Mouse (Mus musculus) intestine, embryonic 15.5 days (tissue): Measurements from ENCODE around the gene Plch1. TPM values are rescaled to one million over a fixed set of nuclear protein-coding genes. Genes with fewer than 3 reads are reported as not detected.
A peak's percentile ranks its signal among the peaks of the same experiment; 100 is the strongest.

Experiments
- ATAC-seq: fragments of 200-750 bp; cut with Nextera tagmentation; 2 replicates; pipeline ENCODE4 v1.8.0; 2017; ENCODE audit warnings: moderate TSS enrichment, moderate library complexity
- H3K27ac ChIP-seq: fragments of 300-500 bp; sonication (generic); 2 replicates; pipeline ENCODE4 v1.5.1; 2015; ENCODE audit warnings: mild to moderate bottlenecking, inconsistent platforms
- H3K27me3 ChIP-seq: fragments of 300-500 bp; sonication (generic); replicated peaks from 2 replicates; pipeline ENCODE4 v1.6.1; 2015; ENCODE audit warnings: inconsistent platforms
- H3K36me3 ChIP-seq: fragments of 300-500 bp; sonication (generic); 2 replicates; pipeline ENCODE4 v1.6.1; 2015; ENCODE audit warnings: inconsistent platforms
- H3K4me1 ChIP-seq: fragments of 300-500 bp; sonication (generic); replicated peaks from 2 replicates; pipeline ENCODE4 v1.6.1; 2015; ENCODE audit warnings: inconsistent platforms
- H3K4me2 ChIP-seq: fragments of 300-500 bp; sonication (generic); replicated peaks from 2 replicates; pipeline ENCODE4 v1.6.1; 2015; ENCODE audit warnings: mild to moderate bottlenecking, inconsistent platforms
- H3K4me3 ChIP-seq: fragments of 300-500 bp; sonication (generic); replicated peaks from 2 replicates; pipeline ENCODE4 v1.5.1; 2015; ENCODE audit warnings: inconsistent platforms
- H3K9ac ChIP-seq: fragments of 300-500 bp; sonication (generic); 2 replicates; pipeline ENCODE4 v1.6.1; 2015; ENCODE audit warnings: inconsistent platforms
- H3K9me3 ChIP-seq: fragments of 300-500 bp; sonication (generic); 2 replicates; pipeline ENCODE4 v1.6.1; 2016; ENCODE audit warnings: inconsistent platforms
- WGBS: fragments of 180-500 bp; shearing (Covaris S2); methylation state at CpG from one replicate; pipeline ENCODE4 v1.1.7; 2015; 5-methylcytosine and 5-hydroxymethylcytosine counted together
- polyA plus RNA-seq: library from polyadenylated mRNA; unstranded; fragments of >200 nt; fragmentation: Nextera tagmentation; extraction: Ambion mirVana; gene quantifications from 2 replicates; pipeline ENCODE4 v1.2.1, GENCODE M21; 2015

Plch1 gene
- polyA plus RNA-seq, 1 experiment from 2014 or later: 6.9 TPM

DNA sequence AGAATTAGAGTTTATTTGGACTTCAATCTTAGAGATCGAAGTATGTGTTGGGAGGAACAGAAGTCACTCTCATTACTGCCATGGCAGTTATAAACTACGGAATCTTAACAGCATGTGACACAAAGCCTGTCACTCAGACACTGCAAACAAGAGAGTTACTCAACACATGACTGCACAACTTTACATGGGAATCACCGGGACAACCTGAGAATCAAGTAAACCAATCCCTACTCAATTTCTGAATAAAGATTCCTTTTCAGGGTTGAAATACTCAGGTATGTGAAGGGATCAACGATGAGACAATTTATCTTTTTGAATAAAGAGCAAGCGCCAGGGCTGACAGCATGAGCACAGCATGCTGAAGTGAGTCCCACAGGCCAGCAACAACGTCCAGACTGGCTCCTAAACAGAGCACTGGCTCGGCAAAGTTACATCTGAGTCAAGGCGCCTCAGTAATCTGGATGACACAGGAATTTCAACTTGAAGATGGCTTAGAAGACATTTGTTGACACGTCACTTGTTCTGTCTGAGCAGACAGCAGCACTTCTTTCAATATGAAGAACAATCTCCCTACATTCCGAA, 49.4 kb downstream of the Plch1 start:
- H3K36me3 ChIP-seq: no peaks in the 10 kb centered on the region
- no peaks in the 10 kb centered on the region for H3K9me3 ChIP-seq
- 55% methylated on average over 10 of the region's 10 CpGs for WGBS
- no peaks in the 10 kb centered on the region for H3K27me3 ChIP-seq
- H3K4me2 ChIP-seq: no peak overlapping the region
- ATAC-seq: peak; percentile 75
- H3K4me1 ChIP-seq: no peaks in the 10 kb centered on the region
- H3K4me3 ChIP-seq: no peak overlapping the region
- H3K9ac ChIP-seq: no peak overlapping the region
- no peak overlapping the region for H3K27ac ChIP-seq

DNA sequence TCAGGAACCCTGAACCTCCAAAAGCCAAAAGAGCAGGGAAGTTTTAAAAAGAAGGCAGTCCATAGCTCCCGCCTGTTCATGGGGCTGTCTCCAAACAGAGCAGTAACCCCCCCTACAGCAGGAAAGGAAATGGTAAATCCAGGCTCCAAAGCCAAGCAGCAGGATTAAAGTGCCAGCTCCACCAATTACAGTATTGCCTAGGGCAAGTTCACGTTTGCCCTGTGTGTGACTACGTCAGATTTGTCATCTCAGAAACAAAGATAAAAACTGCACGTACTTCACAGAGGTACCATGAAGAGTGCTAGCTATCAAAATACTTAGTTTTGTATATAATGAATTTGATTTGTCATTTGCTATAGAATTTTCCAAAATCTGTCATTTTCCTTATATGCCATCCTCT, 55.1 kb downstream of the Plch1 start:
- Histone ChIP-seq H3K27me3 (no peaks in the 10 kb centered on the region), H3K4me2 (no peak overlapping the region), H3K4me1 (no peaks in the 10 kb centered on the region), H3K27ac (no peak overlapping the region), H3K36me3 (no peaks in the 10 kb centered on the region), H3K4me3 (no peak overlapping the region), H3K9ac (no peak overlapping the region), H3K9me3 (no peaks in the 10 kb centered on the region)
- ATAC-seq: no peak
- 56% methylated on average over 4 of the region's 4 CpGs for WGBS

DNA sequence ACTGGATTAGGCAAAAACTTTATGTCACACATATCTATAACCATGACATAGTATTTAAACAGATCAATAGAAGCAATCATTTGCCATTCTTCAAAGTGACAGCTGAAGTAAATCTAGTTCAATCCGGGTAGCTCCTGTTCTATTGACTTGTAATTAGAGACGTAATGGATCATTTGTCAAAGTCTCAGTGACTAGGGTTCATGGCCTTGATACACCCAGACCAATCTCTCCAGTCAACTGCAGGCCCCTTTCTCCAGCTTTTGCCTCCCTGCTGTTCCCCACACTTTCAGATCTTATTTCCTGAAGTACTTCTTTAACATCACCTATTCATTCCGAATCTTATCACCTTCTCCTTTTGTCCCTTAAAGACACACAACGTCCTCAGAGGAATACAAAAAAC, 56.8 kb downstream of the Plch1 start:
- Histone ChIP-seq H3K9me3 (no peaks in the 10 kb centered on the region), H3K4me3 (no peak overlapping the region), H3K4me1 (0 out of 2 replicates have a peak, but pooled peaks cover 2% of the 10 kb centered on the region), H3K27ac (no peak overlapping the region), H3K4me2 (no peak overlapping the region), H3K36me3 (no peaks in the 10 kb centered on the region), H3K9ac (no peak overlapping the region), H3K27me3 (no peaks in the 10 kb centered on the region)
- ATAC-seq: no peak
- WGBS: 45% methylated on average over 4 of the region's 4 CpGs

DNA sequence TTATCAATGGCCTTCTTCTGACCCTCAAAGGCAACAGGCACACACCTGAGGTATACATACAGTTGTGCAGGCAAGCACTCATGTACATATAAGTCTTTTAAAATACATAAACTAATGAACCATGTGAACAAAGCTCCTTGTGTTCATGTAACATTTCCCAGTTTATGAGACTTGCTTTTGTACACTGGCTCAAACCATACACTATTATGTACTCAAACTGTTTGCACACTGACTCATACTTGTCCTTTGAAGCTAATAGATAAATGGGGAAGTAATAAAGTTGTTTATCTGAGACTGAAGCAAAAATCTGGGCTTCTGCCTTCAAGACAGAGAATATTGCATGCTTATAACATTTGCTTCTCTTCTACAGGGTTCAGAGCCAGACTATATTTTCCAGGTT, 61.5 kb downstream of the Plch1 start:
- no peaks in the 10 kb centered on the region for H3K9me3 ChIP-seq
- H3K27ac ChIP-seq: no peak overlapping the region
- no peaks in the 10 kb centered on the region for H3K27me3 ChIP-seq
- no peak overlapping the region for H3K4me3 ChIP-seq
- no peaks in the 10 kb centered on the region for H3K36me3 ChIP-seq
- ATAC-seq: peak; percentile 73
- no peak overlapping the region for H3K9ac ChIP-seq
- no peak overlapping the region for H3K4me2 ChIP-seq
- H3K4me1 ChIP-seq: 0 out of 2 replicates have a peak, but pooled peaks cover 2% of the 10 kb centered on the region

DNA sequence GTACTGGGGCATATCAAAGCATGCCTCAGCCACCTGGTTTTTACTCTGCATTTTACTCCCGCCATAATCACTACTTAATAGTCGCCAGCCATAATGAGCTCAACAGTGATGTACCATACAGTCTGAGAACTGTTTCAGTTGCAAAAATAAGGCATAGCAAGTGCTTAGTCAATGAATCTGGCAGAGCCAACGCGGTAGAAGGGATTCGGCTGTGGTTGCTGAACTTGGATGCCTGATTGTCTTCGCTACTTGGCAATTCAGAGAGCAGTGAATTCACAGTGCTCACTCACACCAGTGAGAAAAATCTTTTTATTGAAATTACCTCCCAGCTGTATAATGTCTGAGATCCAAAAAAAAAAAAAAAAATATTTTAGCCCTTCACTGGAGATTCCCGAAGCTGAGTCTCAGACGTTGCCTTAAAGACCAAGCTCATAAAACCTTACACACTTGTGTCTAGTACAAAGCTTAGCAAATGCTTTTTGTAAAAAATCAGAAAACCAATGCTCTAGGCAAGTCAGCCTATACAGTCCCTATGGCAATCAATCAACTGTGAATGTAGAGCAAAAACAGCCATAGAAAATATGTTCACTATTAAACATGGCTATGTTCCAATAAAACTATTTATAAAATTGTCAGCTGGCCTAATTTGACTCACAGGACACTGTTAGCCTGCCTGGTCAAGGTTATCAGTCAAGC, 62.2 kb downstream of the Plch1 start:
- H3K27me3 ChIP-seq: no peaks in the 10 kb centered on the region
- 0 out of 2 replicates have a peak, but pooled peaks cover 2% of the 10 kb centered on the region for H3K4me1 ChIP-seq
- no peaks in the 10 kb centered on the region for H3K9me3 ChIP-seq
- H3K4me3 ChIP-seq: no peak overlapping the region
- no peak overlapping the region for H3K9ac ChIP-seq
- WGBS: 64% methylated on average over 8 of the region's 8 CpGs
- ATAC-seq: peak; percentile 36
- no peaks in the 10 kb centered on the region for H3K36me3 ChIP-seq
- no peak overlapping the region for H3K4me2 ChIP-seq
- H3K27ac ChIP-seq: 0 out of 2 replicates have a peak overlapping the region, but pooled peaks have one; percentile 32

DNA sequence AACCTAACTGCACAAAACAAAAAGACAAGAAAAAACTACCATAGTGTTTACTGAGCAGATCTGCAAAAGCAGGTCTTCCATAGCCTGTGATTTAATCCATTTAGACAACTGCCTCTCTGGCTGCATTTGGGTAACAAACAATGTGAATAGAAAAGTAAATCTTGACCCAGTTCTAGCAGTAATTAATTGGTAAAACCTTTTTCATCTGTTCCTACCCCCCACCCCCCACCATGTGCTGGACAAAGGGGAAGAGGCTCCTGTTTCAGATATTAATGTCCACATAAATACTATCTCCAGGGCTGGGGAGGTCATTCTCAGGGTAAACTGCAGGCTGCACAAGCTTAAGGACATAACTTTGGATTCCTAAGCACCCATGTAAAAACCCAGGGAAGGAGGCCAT, 63.5 kb downstream of the Plch1 start:
- no peak for ATAC-seq
- Histone ChIP-seq H3K4me1 (0 out of 2 replicates have a peak, but pooled peaks cover 2% of the 10 kb centered on the region), H3K9me3 (no peaks in the 10 kb centered on the region), H3K36me3 (no peaks in the 10 kb centered on the region), H3K27ac (no peak overlapping the region), H3K4me2 (no peak overlapping the region), H3K27me3 (no peaks in the 10 kb centered on the region), H3K4me3 (no peak overlapping the region), H3K9ac (no peak overlapping the region)

DNA sequence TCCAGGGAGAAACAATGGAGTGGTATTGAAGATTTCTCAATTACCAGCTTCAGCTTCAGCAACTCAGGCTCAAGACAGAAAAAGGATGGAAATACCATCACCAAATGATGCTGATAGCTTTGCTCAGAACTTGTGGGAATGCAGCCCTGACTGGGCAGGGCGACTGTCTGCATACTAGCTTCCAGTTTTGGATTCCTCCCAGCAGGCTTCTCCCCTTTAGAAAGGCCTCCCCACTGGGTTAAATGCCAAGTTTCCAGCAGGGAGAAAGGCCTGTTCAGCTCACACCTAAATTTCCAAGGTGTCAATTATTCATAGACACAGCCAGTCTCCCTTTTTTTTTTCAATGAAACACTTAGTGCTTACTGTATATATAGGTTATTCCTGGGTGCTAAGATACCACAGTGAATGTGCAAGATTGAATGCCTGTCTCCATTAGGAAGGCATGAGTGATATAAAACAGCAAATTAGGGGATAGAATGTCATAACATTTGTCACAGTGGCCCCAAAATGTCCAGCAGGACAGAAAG, 75.3 kb downstream of the Plch1 start:
- no peaks in the 10 kb centered on the region; the same call in 1 of the 2 replicates for H3K4me1 ChIP-seq
- no peak overlapping the region for H3K4me3 ChIP-seq
- no peaks in the 10 kb centered on the region for H3K36me3 ChIP-seq
- no peak overlapping the region for H3K9ac ChIP-seq
- H3K27me3 ChIP-seq: no peaks in the 10 kb centered on the region
- H3K4me2 ChIP-seq: no peak overlapping the region
- 8% methylated on average over 1 of the region's 1 CpGs for WGBS
- no peak overlapping the region for H3K27ac ChIP-seq
- H3K9me3 ChIP-seq: no peaks in the 10 kb centered on the region
- ATAC-seq: 0 out of 2 replicates have a peak, but pooled peaks have one; percentile 45

DNA sequence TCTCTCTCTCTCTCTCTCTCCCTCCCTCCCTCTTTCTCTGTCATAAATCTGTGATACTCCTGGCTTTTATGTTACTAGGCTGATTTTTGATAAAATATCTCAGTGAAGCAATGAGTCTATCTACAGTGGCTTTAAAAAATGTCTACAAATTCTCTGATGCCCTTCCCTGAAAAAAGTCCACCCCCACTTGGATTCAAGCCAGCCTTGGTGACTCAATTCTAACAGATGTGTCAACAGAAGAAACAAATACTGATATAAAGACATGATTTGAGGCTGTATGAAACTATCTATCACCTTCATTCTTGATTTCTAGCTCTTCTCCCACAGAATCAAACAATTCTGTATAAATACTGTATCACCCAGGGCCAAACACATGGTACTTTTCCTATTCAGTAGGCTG, 76.6 kb downstream of the Plch1 start:
- H3K4me3 ChIP-seq: no peak overlapping the region
- H3K27me3 ChIP-seq: no peaks in the 10 kb centered on the region
- H3K4me2 ChIP-seq: no peak overlapping the region
- no peaks in the 10 kb centered on the region for H3K36me3 ChIP-seq
- no peak for ATAC-seq
- H3K27ac ChIP-seq: no peak overlapping the region
- no peaks in the 10 kb centered on the region; the same call in 1 of the 2 replicates for H3K4me1 ChIP-seq
- no peaks in the 10 kb centered on the region for H3K9me3 ChIP-seq
- H3K9ac ChIP-seq: no peak overlapping the region

DNA sequence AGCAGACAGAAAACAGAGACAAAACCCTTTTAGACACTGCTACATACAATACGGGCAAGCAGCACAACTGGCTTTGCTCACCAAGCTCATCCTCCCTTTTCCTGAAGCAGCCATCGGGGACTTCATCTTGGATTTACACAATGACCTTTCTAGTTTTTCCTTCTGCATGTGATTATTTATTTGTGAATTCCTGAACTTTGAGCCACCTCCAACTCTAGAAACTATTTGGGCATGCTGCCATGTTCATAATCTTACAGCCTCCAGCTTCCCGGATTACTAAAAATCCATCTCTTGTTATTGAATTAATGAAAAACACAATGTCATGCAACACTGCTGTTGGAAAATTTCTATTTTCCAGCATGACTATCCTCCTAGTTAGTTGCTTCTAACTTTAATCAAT, 84.1 kb downstream of the Plch1 start:
- Histone ChIP-seq H3K27me3 (no peaks in the 10 kb centered on the region), H3K27ac (no peak overlapping the region), H3K4me3 (no peak overlapping the region), H3K9me3 (no peaks in the 10 kb centered on the region), H3K4me2 (no peak overlapping the region), H3K4me1 (0 out of 2 replicates have a peak, but pooled peaks cover 3% of the 10 kb centered on the region), H3K9ac (no peak overlapping the region), H3K36me3 (no peaks in the 10 kb centered on the region)
- WGBS: 56% methylated on average over 3 of the region's 3 CpGs
- no peak for ATAC-seq

DNA sequence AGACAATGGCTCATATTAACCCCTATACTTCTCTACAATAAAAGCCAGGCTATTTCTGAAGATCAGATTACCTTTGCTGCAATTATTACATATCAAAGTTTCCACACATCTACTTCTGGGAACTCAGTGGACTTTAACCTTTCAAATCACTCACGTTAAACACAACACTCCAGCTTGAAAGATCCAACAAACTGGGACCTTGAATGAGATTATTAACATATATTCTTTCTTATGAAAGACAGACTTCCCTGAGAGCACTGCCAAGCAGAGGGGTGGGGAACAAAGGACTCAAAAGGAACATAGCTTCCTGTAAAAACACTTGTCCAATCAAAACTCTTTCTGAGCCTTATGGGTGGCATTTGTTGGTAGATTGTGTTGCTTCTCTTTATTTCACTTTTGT, 85.1 kb downstream of the Plch1 start:
- no peaks in the 10 kb centered on the region for H3K27me3 ChIP-seq
- H3K36me3 ChIP-seq: no peaks in the 10 kb centered on the region
- ATAC-seq: peak; percentile 81
- H3K4me1 ChIP-seq: 0 out of 2 replicates have a peak, but pooled peaks cover 3% of the 10 kb centered on the region
- no peaks in the 10 kb centered on the region for H3K9me3 ChIP-seq
- no peak overlapping the region for H3K9ac ChIP-seq
- no peak overlapping the region for H3K27ac ChIP-seq
- WGBS: 50% methylated on average over 1 of the region's 1 CpGs
- no peak overlapping the region for H3K4me2 ChIP-seq
- H3K4me3 ChIP-seq: no peak overlapping the region

DNA sequence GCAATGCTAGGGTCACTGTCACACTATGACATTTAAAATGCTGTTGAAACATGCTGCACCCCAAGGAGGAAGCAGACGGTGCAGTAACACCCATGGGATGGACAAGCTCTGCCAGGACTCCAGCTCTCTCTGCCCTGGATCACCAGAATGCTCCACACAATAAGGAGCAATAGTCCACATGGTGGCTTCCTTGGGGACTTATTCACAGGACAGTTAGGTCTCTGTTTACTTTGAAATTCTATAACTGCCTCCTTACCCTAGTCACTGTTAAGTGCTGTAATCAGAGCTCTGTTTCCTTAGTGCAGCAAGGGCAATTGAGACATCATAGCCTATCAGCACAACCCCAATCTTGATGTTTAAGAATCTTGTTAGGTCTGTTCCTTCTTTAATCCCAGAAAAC, 92.4 kb downstream of the Plch1 start:
- no peak overlapping the region for H3K27ac ChIP-seq
- no peaks in the 10 kb centered on the region for H3K36me3 ChIP-seq
- ATAC-seq: peak; percentile 68
- H3K4me3 ChIP-seq: no peak overlapping the region
- H3K9ac ChIP-seq: no peak overlapping the region
- H3K9me3 ChIP-seq: no peaks in the 10 kb centered on the region
- 70% methylated on average over 1 of the region's 1 CpGs for WGBS
- no peaks in the 10 kb centered on the region for H3K27me3 ChIP-seq
- no peaks in the 10 kb centered on the region for H3K4me1 ChIP-seq
- no peak overlapping the region for H3K4me2 ChIP-seq

DNA sequence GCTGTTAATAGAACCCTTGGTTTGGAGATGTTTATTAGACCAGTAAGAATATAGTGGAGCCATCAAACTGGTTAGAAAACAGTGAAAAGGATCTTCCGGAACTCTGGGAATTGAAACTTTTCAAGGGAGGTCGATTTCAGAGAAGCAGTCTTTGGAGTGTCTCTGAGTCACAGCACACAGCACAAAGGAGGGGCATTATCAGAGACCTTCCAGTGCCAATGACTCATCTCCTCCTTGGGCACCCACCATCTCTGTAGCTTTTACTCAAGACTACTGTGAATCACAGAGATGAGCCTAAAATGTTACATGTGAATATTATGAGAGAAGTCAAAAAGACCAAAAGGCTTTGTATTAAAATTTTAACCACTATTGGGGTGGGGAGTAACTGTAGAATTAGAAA, 93.8 kb downstream of the Plch1 start:
- WGBS: 87% methylated on average over 2 of the region's 2 CpGs
- H3K36me3 ChIP-seq: no peaks in the 10 kb centered on the region
- H3K4me1 ChIP-seq: no peaks in the 10 kb centered on the region
- no peak overlapping the region for H3K4me3 ChIP-seq
- H3K9me3 ChIP-seq: no peaks in the 10 kb centered on the region
- H3K9ac ChIP-seq: no peak overlapping the region
- H3K4me2 ChIP-seq: no peak overlapping the region
- no peak overlapping the region for H3K27ac ChIP-seq
- no peaks in the 10 kb centered on the region for H3K27me3 ChIP-seq
- no peak for ATAC-seq

DNA sequence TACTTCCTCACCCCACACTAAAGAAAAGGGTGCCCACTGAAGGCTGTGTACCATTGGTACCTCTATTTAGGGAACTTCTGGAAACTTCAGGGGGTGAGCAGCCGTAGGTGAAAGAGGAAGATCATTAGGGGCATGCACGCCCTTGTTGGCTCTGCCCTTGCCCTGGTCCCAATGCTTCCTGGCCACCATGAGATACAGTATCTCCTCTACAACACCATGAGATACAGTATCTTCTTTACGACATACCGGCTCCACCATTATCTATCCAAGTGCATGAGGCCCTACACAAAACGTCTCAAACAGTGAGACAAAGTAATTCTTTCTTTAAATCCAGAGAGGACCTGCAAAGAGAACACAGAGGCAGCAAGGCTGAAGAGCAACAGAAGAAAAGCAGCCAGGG, 98.6 kb downstream of the Plch1 start:
- Histone ChIP-seq H3K27me3 (no peaks in the 10 kb centered on the region), H3K9me3 (no peaks in the 10 kb centered on the region), H3K4me2 (no peak overlapping the region), H3K36me3 (no peaks in the 10 kb centered on the region), H3K4me1 (no peaks in the 10 kb centered on the region), H3K4me3 (no peak overlapping the region), H3K27ac (no peak overlapping the region), H3K9ac (no peak overlapping the region)
- WGBS: 70% methylated on average over 5 of the region's 5 CpGs
- ATAC-seq: no peak
